Mouse (Mus musculus) liver, postnatal 0 days (tissue): ENCODE results near the gene Dennd1b.

ENCODE experiments used
- CTCF ChIP-seq: sonication (generic); IDR thresholded peaks from 2 replicates; pipeline ENCODE4 v1.5.1; 2016; ENCODE audit warnings: antibody characterized with exemption, low read depth
- EP300 ChIP-seq: IDR thresholded peaks from 2 replicates; pipeline ENCODE4 v1.6.1; 2016; ENCODE audit warnings: antibody characterized with exemption, low read depth, mild to moderate bottlenecking

DNA sequence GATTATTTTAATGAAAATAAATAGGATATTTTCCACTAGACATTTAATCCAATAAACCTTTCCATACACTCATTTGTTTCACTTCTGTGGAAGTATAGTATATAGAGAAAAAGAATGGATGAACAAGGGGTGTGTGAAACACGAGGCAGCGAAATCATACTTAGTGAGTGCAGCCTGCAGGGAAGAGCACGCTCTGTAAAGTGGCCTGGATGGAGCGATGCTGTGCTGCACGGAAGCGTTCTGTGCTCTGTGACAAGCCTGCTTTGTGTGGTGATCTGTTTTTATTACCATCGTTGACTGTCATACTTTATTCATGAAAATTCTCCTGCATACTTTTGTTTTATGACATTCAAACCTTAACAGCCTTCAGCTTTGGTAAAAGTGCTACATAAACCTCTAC lies 58.1 kb downstream of the Dennd1b start:
- no peak for TF ChIP-seq EP300
- TF ChIP-seq CTCF, result no peak
